Mouse (Mus musculus) left cerebral cortex, adult 8-10 months (tissue): ENCODE results near the gene Hivep2. TPM values are rescaled to one million over a fixed set of nuclear protein-coding genes. Genes with fewer than 3 reads are reported as not detected.

Experiments used
- DNase-seq, 2 experiments: peaks; one replicate each; pipeline ENCODE4 v3.0.0; 2022; ENCODE audit warnings: low spot score in 2 of 2
- total RNA-seq, 4 experiments: library from RNA; stranded (reverse); gene quantifications; 2 replicates each; pipeline ENCODE4 v1.2.4; 2022

The Hivep2 gene
- total RNA-seq, 4 experiments from 2014 or later = 164 to 240 (median 191) TPM

GRCm38 (mm10) chr10:14076880-14077279 is 111.0 kb downstream of the Hivep2 start:
- DNase-seq = no peak

- DNase-seq = no peak
These were observed 115.0 kb downstream of the Hivep2 start for GRCm38 (mm10) chr10:14080830-14081229.

GRCm38 (mm10) chr10:14081824-14082223 is 115.9 kb downstream of the Hivep2 start:
- DNase-seq = no peak

GRCm38 (mm10) chr10:14082275-14082674 is 116.4 kb downstream of the Hivep2 start:
- DNase-seq = no peak

- DNase-seq = no peak
These were observed 119.4 kb downstream of the Hivep2 start for GRCm38 (mm10) chr10:14085241-14085659.

- no peak for DNase-seq
These were observed 120.1 kb downstream of the Hivep2 start for GRCm38 (mm10) chr10:14085882-14086515.

- no peak for DNase-seq
These were observed 121.4 kb downstream of the Hivep2 start for GRCm38 (mm10) chr10:14087316-14087715.

GRCm38 (mm10) chr10:14089488-14089887 is 123.6 kb downstream of the Hivep2 start:
- DNase-seq = no peak

- no peak for DNase-seq
These were observed 128.2 kb downstream of the Hivep2 start for GRCm38 (mm10) chr10:14094033-14094432.

- DNase-seq = no peak
These were observed 130.2 kb downstream of the Hivep2 start for GRCm38 (mm10) chr10:14096045-14096444.

GRCm38 (mm10) chr10:14099182-14099581 is 133.3 kb downstream of the Hivep2 start:
- DNase-seq = no peak

GRCm38 (mm10) chr10:14100041-14100440 is 134.2 kb downstream of the Hivep2 start:
- no peak for DNase-seq

- DNase-seq = no peak
These were observed 135.0 kb downstream of the Hivep2 start for GRCm38 (mm10) chr10:14100847-14101246.

- DNase-seq = no peak
These were observed 136.1 kb downstream of the Hivep2 start for GRCm38 (mm10) chr10:14101966-14102365.

- DNase-seq = no peak
These were observed 142.3 kb downstream of the Hivep2 start for GRCm38 (mm10) chr10:14107980-14108671.

- no peak for DNase-seq
These were observed 150.0 kb downstream of the Hivep2 start for GRCm38 (mm10) chr10:14115846-14116245.

GRCm38 (mm10) chr10:14116978-14117377 is 151.1 kb downstream of the Hivep2 start:
- peak in 1 of 2 experiments; percentile 40 for DNase-seq

GRCm38 (mm10) chr10:14119201-14119600 is 153.3 kb downstream of the Hivep2 start:
- no peak for DNase-seq

- DNase-seq = no peak
These were observed 154.6 kb downstream of the Hivep2 start for GRCm38 (mm10) chr10:14120512-14120911.

GRCm38 (mm10) chr10:14127826-14128225 is 162.0 kb downstream of the Hivep2 start:
- no peak for DNase-seq

GRCm38 (mm10) chr10:14130270-14130669 is 164.4 kb downstream of the Hivep2 start:
- DNase-seq = no peak

- no peak for DNase-seq
These were observed 165.4 kb downstream of the Hivep2 start for GRCm38 (mm10) chr10:14131307-14131706.

GRCm38 (mm10) chr10:14132061-14132460 is 166.2 kb downstream of the Hivep2 start:
- DNase-seq = no peak
